Mouse (Mus musculus) c-Kit-positive CD71-negative TER-119-negative erythroid progenitor cells, embryonic 14.5 days (primary cell): Measurements from ENCODE around the gene Dhrs4.

Experiments
- DNase-seq: peaks from one replicate; pipeline ENCODE4 v3.0.0-alpha.2; 2013; ENCODE audit warnings: low read depth

Gene Dhrs4

DNA sequence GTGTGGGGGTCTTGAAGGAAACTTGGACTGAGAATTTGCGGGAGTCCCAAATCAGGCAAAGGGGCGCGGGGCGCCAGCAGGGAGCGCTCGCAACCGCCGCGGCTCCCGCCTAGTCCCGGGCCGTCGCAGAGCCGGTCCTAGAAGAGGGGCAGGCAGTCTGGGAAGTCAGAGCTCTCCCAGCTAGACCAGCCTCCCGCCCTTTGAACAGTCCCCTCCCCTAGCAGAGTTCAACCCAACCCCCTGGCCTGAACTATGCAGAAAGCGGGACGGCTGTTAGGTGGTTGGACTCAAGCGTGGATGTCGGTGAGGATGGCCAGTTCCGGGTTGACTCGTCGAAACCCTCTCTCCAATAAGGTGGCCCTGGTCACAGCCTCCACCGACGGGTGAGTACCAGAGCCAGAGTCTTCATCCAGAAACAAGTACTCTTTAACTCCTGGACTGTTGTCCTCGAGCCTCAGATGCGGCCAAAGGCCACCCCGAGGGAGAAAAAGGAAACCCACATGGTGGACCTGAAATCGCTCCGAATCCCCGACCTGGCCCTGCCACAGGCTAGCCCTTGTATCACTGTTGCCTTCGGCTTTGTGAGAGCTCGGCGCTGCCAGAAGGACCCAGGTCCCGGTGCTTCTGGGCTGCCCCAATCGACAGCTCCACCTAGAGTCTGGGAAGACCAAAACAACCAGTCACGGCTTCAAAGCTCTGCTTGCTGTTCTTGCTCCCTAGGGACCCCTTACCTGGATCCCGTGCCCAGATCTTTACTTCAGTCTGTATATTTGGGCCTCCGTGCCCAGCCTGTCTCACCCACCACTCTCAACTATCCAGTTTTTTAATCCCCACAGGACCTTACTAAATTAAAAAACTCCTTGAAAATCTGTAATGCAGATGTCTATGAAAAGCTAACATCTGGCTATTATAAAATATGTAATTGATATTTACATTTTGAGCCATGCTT, at the start of gene Dhrs4:
Gene Dhrs4, plus strand, starts transcription at position 108 of the 949 bp plus-strand sequence.
- DNase-seq = peak; percentile 60

DNA sequence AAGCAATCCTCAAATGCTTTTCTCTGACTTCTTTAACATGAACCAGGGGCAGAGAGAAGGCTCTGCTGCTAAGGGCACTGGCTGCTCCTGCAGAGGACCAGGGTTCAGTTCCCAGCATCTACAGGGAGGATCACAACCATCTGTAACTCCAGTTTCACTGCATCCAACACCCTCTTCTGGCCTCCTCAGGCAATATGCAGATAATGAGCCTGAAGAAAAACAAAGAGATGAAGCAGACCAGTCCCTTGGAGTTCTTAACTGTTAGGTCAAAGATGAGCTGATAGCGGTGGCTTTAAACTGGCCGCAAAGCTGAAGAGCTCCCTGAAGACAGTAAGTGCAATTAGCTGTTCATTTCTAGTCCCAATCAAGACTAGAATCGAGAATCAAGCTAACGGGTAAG, 48.3 kb upstream of the Dhrs4 start:
- DNase-seq = no peak

DNA sequence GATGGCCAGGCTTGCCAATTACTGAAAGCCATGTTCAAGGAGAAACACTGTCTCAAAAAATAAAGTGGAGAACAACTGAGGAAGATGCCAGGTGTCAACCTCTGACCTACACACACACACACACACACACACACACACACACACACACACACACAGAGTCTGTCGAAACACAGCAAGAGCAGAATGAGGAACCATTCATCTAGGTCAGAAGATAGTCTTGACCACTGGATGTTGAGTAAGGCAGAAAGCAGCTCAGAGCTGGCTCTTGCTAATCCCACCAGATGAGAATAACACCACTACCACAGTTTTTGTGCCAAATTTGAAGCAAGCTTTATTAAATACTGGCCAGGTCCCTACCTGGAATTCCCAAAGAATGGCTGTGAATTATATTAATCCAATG, 45.5 kb upstream of the Dhrs4 start:
- DNase-seq = no peak

GRCm38 (mm10) chr14:55434825-55435224, 43.7 kb upstream of the Dhrs4 start:
- no peak for DNase-seq

GRCm38 (mm10) chr14:55437118-55437517, 41.4 kb upstream of the Dhrs4 start:
- no peak for DNase-seq

DNA sequence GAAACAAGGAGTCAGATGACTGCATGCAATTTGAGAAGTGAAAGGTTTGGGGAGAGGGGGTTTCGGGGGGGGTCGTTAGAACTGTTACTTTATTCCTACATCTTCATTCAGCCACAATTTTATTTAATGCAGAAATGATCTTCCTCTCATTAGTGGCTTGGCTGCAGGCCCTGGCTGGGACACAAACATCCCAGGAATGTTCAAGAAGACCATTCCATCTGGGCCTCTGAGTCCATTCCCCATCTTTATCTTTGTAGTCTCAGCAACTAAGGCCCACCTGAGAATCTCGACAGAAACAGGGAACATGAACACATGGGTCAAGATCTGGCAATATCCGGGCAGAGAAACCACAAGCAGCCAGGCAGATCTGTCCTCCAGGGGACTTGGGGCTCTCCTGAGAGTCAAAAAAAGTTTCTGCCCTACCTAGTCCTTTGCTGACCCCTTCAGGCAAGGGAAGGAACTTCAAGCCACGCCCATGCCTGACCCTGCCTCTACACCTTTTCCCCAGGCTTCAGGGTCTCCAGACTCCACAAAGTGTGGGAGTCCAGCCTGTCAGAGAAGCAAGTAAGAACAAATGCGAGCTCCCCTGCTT, 40.3 kb upstream of the Dhrs4 start:
- peak; percentile 63 for DNase-seq

GRCm38 (mm10) chr14:55457693-55458092, 20.9 kb upstream of the Dhrs4 start:
- no peak for DNase-seq

DNA sequence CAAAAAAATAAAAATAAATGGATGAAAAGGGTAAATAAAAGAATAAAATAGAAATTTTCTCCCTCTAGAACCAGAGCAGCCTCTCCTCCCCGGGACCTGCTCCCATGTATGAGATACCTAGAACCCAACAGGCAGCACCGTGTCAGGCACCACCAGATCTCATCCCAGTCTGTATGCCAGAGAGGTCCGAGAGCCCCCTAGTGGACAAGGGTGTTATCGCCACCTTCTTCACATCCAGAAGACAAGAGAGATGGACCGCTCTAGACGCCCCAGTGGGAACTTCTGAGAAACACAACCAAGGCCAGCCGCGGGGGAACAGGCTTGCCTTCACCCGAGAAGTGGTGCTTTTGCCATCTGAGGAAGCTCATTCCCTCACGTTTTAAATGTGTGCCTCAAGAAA, 20.3 kb upstream of the Dhrs4 start:
- peak; percentile 68 for DNase-seq

DNA sequence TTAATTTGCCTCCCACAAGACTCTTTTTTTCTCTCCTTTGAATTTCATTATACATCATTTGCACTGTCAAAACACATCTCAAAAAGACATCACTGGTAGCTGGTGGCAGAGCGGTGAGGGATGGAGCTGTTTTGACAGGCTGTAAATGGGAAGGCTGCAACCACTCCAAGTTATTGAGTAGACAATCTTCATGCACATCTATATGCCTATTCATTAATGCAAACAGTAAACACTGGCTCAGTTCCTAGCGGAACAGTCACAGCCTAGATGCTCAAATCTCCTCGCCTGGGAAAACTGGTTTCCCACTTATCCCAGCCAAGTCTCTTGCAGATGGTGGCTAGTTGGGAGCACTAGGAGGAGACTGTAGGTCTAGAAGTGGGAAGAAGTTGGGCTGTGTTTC, 19.8 kb upstream of the Dhrs4 start:
- no peak for DNase-seq

GRCm38 (mm10) chr14:55459796-55460195, 18.8 kb upstream of the Dhrs4 start:
- DNase-seq = no peak

DNA sequence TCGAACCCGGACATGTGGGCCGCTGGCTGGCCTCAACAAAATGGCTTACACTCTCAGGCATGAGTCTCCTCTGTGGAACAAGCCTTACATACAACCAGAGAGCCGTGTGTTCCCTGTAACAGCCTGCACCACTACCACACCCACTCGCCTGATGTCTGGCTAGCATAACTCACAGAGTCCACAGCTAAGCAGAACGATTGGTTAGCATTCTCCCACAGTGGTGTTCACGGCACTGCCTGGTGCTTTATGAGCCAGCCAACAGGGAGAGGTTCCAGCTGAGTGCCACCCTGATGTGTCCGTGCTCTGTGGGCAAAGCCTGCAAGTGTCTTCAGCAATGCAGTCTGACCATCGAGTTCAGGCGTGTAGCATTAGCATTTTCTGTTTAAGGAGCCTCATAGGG, 18.3 kb upstream of the Dhrs4 start:
- no peak for DNase-seq

DNA sequence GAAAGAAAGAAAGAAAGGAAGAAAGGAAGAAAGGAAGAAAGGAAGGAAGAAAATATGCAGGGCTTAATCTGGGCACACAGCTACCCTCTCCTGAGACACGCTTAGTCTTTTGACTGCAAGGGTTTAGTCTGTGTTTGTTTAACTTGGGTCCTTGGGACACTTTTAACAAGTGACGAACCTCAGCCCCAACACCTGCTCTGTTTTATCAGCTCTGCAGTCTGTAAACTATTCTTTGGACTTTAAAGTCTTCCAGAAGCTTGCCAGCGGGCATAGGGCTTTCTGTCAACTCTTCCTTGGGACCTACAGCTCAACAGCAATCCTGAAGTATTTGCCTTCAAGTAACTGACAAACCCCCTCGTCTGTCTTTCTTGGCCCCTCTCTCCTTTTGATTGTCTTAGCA, 16.8 kb upstream of the Dhrs4 start:
- DNase-seq = no peak

DNA sequence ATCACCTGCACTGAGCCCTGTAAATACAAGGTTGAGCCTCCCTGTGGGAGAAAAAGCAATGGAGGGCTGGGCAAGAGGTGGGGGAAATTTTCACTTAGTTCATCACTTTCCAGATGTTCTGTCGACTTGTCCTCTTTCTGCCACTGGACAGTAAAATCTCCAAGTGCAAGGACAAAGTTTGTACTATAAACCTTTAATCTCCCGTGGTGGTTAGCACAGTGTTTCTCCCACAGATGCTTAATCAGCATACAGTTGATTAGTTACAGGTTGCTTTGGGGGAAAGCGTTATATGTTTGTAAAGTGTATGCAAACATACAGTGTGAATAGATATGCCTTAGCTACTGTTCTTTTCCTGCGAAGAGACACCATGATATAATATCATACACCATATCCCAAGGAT, 12.1 kb upstream of the Dhrs4 start:
- no peak for DNase-seq

- no peak for DNase-seq
Observed at GRCm38 (mm10) chr14:55467108-55467507, 11.4 kb upstream of the Dhrs4 start.

GRCm38 (mm10) chr14:55468301-55468741, 10.2 kb upstream of the Dhrs4 start:
- no peak for DNase-seq

GRCm38 (mm10) chr14:55469041-55469440, 9.5 kb upstream of the Dhrs4 start:
- no peak for DNase-seq

DNA sequence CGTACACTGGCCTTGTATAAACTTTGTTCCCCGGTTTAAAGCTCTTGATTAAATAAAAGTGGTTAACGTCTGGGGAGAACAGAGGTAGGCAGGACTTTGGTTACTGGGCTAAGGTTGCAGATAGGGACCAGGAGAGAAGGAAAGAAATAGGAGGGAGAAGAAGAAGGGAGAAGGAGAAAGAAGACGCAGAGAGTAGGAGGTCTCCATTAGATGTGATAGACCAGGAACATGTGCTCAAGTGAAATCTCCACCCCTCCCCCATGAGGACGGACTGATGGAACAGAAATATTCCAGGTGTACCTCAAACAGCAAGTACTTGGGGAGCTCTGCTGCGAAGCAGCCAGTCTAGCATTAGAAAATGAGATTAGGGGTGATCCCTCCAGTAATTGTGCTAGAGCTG, 8.7 kb upstream of the Dhrs4 start:
- no peak for DNase-seq

GRCm38 (mm10) chr14:55470806-55471205, 7.8 kb upstream of the Dhrs4 start:
- no peak for DNase-seq

- DNase-seq = no peak
Observed at GRCm38 (mm10) chr14:55475654-55476053, 2.9 kb upstream of the Dhrs4 start.

DNA sequence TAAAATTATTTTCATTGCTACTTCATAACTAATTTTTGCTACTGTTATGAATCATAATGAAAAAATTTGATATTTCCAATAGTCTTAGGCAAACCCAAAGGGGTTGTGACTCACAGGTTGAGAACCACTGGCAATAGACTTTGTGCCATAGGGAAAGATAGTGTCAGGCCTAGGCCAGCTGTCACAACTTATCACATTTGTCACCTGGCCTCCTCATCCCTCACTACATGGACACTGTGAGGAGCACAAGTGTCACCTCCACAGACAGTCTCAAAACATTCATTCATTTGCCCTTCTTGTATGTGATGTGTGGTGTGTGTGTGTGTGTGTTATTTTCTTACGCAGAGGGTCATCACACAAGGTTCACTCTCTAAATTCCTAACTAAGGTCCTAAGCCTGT, 1.1 kb upstream of the Dhrs4 start:
- no peak for DNase-seq

DNA sequence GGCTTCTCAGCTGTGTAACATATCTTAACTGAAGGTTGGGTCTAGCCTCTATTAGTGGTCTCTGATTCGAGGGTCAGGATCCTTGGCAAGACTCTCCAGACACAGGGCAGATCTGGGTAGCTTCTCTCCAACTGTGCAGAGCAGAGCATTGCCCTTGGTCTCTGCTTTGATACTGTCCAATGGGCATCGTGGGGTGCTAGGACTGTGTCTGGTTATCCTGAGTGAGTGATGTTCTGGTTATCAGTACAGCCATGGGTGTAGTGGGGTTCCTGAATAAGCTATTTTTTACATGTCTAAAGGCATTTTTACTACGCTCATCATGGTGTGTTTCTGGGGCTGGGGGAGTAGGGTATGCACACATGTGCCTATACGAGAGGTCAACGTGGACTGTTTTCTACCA, 729 bp upstream of the Dhrs4 start:
- no peak for DNase-seq

- no peak for DNase-seq
Observed at GRCm38 (mm10) chr14:55479629-55480028, 1.1 kb downstream of the Dhrs4 start.

GRCm38 (mm10) chr14:55484430-55485085, 6.0 kb downstream of the Dhrs4 start:
- no peak for DNase-seq
